Mouse (Mus musculus): Measurements from ENCODE around the gene Fzd4.

- no peak for TF ChIP-seq FLI1 (IDR thresholded peaks at IDR 0.05; ENCODE audit: low read length)
- no peak for TF ChIP-seq GATA1 (IDR thresholded peaks at IDR 0.05; ENCODE audit: borderline replicate concordance, low read length)
Observed at GRCm38 (mm10) chr7:89417707-89418106, 13.6 kb downstream of the Fzd4 start.
